Mouse (Mus musculus) frontal cortex, adult 2 months (tissue): ENCODE measurements around the gene Ndufc2. TPM values are rescaled to one million over a fixed set of nuclear protein-coding genes. Genes with fewer than 3 reads are reported as not detected.
"Not testable (repeated sequence)": the region's sequence is repeated elsewhere in the genome, so short reads cannot be mapped to it uniquely, and the experiment has no call there.

Source experiments
- DNase-seq, 2 experiments: peaks; one replicate each; pipeline ENCODE4 v3.0.0; 2022; ENCODE audit warnings: low spot score in 1 of 2; ENCODE audit errors: extremely low spot score in 1 of 2
- polyA plus RNA-seq: library from polyadenylated mRNA; depleted of rRNA; stranded (reverse); fragments of >200 nt; gene quantifications from 2 replicates; pipeline ENCODE4 v1.2.3, GENCODE M21; 2012

The Ndufc2 gene
- polyA plus RNA-seq, 1 experiment: 247 TPM

- peak in 1 of 2 experiments; percentile 32 for DNase-seq
These were observed 21.3 kb downstream of the Ndufc2 start for GRCm38 (mm10) chr7:97420958-97421651.

DNA sequence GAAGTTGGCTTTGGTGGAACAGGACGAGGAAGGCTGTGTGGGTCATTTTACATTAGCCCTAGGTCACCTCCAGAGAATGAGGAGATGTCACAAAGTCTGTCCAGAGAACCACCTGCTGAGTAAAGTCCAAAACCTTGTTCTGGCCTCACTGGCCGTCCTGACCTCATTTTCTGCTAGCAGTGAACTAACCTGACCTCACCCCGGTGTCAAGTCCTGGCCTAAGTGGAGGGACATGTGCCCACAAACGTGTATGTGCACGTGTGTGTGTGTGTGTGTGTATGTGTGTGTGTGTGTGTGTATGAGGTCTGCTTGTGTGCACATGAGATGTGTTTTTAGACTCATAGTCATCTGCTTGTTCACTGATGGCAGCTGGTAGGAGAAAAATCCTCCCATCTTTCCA, 24.0 kb downstream of the Ndufc2 start:
- no peak for DNase-seq

DNA sequence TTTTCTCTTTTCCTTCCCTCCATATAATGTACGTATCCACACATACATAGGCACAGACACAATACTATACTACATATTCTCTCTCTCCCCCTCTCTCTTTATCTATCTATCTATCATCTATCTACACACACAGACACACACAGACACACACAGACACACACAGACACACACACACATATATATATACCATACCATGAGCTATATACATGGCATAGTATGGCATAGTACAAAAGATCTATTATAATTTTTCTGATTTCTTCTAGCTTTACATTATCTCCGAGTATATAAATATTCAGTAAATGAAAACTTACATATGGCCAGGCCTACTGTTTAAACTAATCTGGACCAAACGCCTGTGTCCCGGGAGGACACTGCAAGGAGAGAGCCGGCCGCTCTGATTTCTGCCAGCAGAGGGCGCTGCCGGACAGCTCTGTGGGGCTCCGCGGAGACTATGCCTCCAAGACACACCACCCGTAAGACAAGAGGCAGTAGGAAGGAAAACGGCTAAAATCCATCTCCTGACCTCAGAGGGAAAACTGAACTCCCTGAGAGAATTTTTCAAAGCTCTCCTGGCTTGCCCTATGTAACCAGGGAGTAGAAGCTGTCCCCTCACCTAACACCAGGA, 24.9 kb downstream of the Ndufc2 start:
- peak; percentile 58 to 94 for DNase-seq

DNA sequence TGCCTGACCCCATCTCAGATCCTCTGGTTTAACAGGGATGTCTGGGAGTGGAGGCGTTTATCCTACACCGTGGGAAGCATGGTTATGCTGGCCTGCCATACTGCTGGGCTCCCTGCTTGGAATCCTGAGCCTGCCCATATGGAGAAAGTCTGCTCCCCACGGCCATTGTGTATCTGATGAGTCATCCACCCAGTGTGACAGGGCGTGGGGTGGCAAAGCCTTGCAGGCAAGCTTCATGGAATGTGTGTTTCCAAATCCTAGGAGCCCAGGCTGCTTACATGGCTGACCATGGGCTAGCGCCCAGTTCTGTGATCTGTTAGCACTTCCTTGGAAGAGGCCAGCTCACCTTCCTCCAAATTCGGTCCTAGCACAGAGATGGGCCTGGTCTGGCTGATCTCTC, 26.8 kb downstream of the Ndufc2 start:
- DNase-seq: no peak

DNA sequence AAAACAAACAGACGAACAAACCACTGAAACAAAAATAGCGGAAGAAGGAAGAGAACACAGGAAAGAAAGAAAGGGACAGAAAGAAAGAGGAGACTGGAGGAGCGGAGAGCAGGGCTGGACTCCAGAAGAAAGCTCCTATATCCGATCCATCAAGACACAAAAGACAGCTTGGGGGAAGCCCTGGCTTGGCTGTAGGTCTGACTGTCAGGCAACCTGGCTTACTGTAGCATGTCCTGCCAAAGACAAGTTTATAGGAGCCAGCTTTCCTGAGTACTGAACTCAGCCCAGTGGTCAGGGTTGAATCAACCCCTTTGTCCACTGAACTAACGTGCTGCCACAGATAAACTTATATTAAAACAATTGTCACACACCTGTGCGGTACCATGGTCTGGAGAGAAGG, 27.5 kb downstream of the Ndufc2 start:
- DNase-seq: no peak

- DNase-seq: peak in 1 of 2 experiments; percentile 16
These were observed 28.1 kb downstream of the Ndufc2 start for GRCm38 (mm10) chr7:97427778-97428420.

DNA sequence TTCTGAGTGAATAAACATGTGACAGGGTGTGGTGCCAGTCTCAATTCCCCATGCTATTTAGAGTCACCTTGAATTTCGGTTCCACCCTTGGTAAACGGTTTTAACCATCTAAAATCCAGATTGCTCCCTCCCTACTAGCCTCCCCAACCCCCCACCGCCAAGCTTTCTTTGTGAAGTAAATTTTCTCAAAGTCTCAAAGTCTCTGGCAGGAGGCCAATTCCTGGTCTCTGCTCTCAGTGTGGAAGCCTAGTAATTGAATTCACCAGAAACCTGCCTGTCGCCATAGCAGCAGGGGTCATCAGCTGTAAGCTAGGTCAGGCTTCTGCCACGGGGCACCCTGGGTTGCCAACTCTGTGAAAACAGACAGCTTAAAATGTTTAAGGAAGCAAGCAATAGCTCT, 29.9 kb downstream of the Ndufc2 start:
- peak in 1 of 2 experiments; percentile 27 for DNase-seq

DNA sequence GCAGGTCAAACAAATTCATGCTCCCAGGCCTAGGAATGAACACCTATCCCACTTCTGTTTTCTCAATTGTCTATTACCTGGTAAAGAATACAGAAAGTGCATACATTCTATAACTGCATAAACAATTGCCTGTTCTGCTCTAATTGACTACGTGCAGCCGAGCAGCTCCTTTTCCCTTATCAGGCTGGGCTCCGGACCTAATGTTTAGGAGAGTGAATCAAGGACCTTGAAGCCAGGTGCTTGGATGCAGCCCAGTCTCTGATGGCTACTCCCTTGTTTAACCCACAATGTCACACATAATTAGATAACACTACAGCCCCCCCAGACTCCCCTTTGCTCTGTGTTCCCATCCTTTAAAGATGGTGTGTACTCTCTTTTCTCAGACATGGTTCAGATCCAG, 33.7 kb downstream of the Ndufc2 start:
- DNase-seq: not testable (repeated sequence)

DNA sequence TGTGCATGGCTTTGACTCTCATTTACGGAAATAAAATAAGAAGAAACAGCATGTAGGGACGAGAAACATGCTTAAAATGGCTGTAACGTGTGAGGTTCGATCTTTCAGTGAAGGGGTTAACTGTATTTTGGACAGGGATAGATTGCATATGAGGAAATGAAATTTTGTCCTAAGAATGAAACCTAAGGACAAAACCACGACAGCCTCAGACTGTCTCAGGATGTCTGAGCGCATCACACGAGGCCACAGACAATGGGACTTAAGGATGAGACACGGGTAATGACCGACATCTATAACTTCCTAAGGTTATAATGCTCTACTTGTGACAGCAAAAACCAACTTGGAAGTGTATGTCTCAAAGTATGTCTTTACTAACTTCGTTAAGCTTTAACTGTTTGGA, 34.7 kb downstream of the Ndufc2 start:
- DNase-seq: no peak

DNA sequence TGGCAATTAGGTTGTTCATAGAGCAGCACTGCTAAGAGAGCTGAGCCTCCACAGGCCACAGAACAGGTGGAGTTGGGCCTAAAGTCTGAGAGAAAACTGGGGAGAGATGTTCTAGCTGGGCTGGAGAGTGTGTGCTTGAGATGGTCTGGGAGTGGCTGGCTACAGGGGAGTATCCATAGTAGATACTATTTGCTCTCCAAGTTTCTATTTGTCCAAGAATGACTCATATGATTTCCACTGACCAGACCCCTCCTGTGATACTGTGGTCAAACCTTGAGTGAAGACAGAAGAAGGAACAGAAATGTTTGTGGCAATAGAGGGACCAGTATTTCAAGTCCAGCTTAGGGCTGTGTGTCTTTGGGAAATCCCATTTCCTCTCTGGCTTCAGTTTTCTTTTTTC, 39.2 kb downstream of the Ndufc2 start:
- no peak for DNase-seq

DNA sequence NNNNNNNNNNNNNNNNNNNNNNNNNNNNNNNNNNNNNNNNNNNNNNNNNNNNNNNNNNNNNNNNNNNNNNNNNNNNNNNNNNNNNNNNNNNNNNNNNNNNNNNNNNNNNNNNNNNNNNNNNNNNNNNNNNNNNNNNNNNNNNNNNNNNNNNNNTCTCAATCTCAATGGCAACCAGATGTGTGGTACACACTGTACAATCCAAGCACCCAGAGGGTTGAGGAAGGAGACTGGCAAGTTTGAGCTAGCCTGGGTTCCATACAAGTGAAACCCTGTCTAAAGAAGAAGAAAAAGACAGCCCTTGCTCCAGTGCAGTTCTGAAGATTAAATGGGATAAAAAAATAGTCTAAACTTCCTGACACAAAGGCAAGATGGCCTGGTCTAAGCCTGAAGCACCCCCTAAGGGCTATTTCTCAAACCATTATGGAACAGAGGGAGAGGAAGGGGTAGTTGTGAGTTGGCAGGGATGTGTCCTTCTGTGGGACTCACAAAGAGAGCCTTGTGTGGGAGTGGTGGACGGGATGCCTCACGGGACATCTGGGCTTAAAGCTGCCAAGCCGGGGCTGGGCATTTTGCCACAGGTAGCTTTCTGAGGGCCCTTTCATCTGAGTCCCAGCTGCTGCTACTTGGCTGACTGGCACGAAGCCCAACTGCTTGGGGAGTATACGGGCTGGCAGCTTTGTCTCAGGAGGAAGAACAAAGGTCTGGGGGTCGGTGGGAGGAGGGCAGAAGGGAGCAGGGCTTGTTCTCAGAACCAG, 46.5 kb downstream of the Ndufc2 start:
- peak; percentile 90 to 94 for DNase-seq

DNA sequence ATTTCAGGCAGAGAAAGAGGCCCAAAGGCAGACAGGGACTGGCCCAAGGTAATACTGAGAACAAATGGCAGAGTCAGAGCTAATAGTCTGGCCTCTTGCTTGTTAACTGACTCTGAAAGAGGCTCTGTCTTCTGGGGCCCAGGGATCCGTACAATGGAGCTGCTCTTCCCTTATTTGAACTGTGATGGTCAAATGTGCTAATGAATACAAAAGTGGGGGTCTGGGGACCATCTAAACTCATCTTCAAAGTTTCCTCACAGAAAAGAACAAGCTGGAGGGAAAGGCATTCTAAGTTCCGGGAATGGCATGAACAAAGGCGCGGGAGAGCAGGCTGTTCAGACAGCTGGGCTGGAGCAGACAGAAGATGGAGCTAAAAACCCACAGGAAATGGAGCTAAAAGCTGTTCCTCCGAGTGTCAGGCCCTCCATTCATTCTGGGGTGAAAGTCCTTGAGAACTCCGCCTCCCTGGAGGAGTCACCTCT, 47.3 kb downstream of the Ndufc2 start:
- DNase-seq: peak in 1 of 2 experiments; percentile 46

- not testable (repeated sequence) for DNase-seq
These were observed 51.2 kb downstream of the Ndufc2 start, which contains the start of gene Kctd14 for GRCm38 (mm10) chr7:97451023-97451422. TSS of gene Kctd14 (plus strand) at chr7:97451323.

- no peak for DNase-seq
These were observed 52.4 kb downstream of the Ndufc2 start for GRCm38 (mm10) chr7:97452196-97452595.

DNA sequence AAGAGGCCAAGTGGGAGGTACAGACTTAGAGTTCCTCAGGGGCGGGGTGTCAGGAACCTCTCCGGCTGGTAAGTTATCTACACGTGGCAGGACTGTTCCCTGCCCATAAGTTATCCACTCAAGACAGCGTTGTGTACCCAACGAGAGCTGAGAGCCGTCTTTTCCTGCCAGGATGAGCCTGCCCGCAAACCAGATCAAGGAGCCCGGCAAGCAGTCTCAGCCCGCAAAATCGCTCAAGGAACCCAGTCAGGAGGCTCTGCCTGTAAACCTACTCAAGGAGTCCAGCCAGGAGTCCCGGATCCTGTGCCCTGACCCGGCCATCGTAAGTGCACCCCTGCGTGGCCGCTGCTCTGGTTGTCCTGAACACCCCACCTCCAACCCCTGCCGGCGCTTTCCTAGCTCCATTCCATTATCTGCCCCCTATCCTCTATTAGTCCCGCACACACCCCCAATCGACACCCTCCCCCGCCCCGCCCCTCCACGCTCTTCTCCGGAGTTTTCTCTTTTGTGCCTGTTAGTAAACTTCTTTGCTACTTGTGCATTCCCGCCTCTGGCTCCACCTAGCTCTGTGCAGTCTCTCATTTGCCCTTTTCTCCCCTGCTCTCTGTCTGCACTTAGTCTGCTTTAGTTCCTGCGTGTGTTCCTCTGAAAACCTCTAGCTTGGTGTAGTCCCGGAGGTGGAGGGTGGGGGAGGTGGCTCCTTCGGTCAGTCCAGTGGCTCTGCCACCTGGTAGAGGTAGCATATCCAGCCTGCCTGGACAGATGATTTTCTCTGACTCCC, 53.5 kb downstream of the Ndufc2 start:
- DNase-seq: no peak

DNA sequence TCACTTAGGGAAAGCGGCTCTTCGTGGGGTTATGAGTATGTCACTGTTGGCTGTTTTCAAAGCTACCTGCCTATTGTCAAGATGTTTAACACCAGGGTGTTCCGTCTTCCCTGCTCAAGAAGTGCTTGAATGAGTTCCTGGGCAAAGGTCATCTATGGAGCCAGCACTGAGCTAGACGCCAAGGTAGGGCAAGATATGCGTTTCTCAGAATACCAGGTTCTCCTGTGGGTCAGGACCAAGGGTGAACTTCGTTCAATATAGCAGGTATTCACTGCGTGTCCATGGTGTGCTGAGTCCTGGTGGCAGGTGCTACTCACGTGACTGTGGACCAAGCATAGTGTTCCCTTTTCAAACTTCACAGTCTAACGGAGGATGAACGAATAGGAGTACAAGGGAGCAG, 55.0 kb downstream of the Ndufc2 start:
- no peak for DNase-seq

GRCm38 (mm10) chr7:97455577-97455976, 55.8 kb downstream of the Ndufc2 start:
- no peak for DNase-seq
